Comparison of ENCODE assay signal across 32 mouse cellular contexts in genomic region chr7:48832735-48833134, GRCm38 (mm10). TPM values are rescaled to one million over a fixed set of nuclear protein-coding genes. Genes with fewer than 3 reads are reported as not detected.
DNase-seq lines count a peak whose midpoint lies in the region; ATAC-seq and TF ChIP-seq lines count a peak whose summit lies in the region.
"Had no signal": no experiment of that assay in that cellular context is flagged by ENCODE, and none has a peak within 500 bp of the region (broad histone marks: within the 10 kb centered on the region; RNA-seq: fewer than 3 reads in every experiment).

No protein-coding gene starts in this region.

- no peaks in the 10 kb centered on the region for H3K79me2 ChIP-seq in CH12.LX (replicated peaks; ENCODE audit: control insufficient read depth, extremely low read depth, insufficient read depth, poor library complexity, severe bottlenecking)

- H3K27ac ChIP-seq in heart, embryonic 12.5 days (ENCODE audit: poor library complexity, severe bottlenecking), result peak overlapping the region; percentile 82
- H3K27ac ChIP-seq in CH12.LX (ENCODE audit: insufficient read depth, low read depth), result no peak overlapping the region
- H3K27ac ChIP-seq: embryonic facial prominence, embryonic 12.5 days; hindbrain, embryonic 10.5 days; hindbrain, embryonic 15.5 days; liver, embryonic 13.5 days; macrophage; midbrain, embryonic 10.5 days; midbrain, embryonic 15.5 days; neural tube, embryonic 15.5 days had no signal

- H3K36me3 ChIP-seq in heart, embryonic 12.5 days, result peaks cover 61% of the 10 kb centered on the region
- peaks cover 0 to 3% of the 10 kb centered on the region in 2 experiments for H3K36me3 ChIP-seq in CH12.LX (replicated peaks in 1 of 2; ENCODE audit: control insufficient read depth in 1 of 2, insufficient read depth in 1 of 2, low read length in 1 of 2)
- H3K36me3 ChIP-seq: midbrain, embryonic 15.5 days had no signal

- no peak overlapping the region for H3K9ac ChIP-seq in heart, embryonic 12.5 days
- no peak overlapping the region for H3K9ac ChIP-seq in CH12.LX (ENCODE audit: insufficient read depth, low read depth)
- H3K9ac ChIP-seq: embryonic facial prominence, embryonic 12.5 days; hindbrain, embryonic 15.5 days; liver, embryonic 13.5 days; midbrain, embryonic 15.5 days; neural tube, embryonic 15.5 days had no signal

- no peaks in the 10 kb centered on the region for H3K27me3 ChIP-seq in heart, embryonic 12.5 days (replicated peaks)
- no peaks in the 10 kb centered on the region for H3K27me3 ChIP-seq in CH12.LX (replicated peaks)
- H3K27me3 ChIP-seq: embryonic facial prominence, embryonic 12.5 days; liver, embryonic 13.5 days had no signal

- no peak for TF ChIP-seq CTCF in CH12.LX (conservative IDR thresholded peaks at IDR 0.05 in 1 of 2, IDR thresholded peaks at IDR 0.05 in 1 of 2; ENCODE audit: low read depth in 2 of 2, low read length in 2 of 2)

- WGBS in heart, embryonic 12.5 days, result 58% methylated on average over 1 of the region's 1 CpGs

- TF ChIP-seq RAD21 in CH12.LX (IDR thresholded peaks at IDR 0.05; ENCODE audit: low read depth, low read length), result no peak

- no peak for TF ChIP-seq POLR2A in CH12.LX (IDR thresholded peaks at IDR 0.05; ENCODE audit: low read depth, low read length)

- no peak for TF ChIP-seq EP300 in CH12.LX (IDR thresholded peaks at IDR 0.05; ENCODE audit: low read length)

- H3K4me2 ChIP-seq in heart, embryonic 12.5 days, result no peak overlapping the region
- no peak overlapping the region for H3K4me2 ChIP-seq in CH12.LX (ENCODE audit: insufficient read depth, low read depth, poor library complexity, severe bottlenecking)
- H3K4me2 ChIP-seq: embryonic facial prominence, embryonic 12.5 days; hindbrain, embryonic 15.5 days; liver, embryonic 13.5 days; midbrain, embryonic 15.5 days; neural tube, embryonic 15.5 days had no signal

- H3K4me1 ChIP-seq in heart, embryonic 12.5 days (replicated peaks), result peaks cover 75% of the 10 kb centered on the region
- H3K4me1 ChIP-seq in CH12.LX (ENCODE audit: control insufficient read depth in 1 of 2, insufficient read depth in 2 of 2), result peaks cover 9 to 29% of the 10 kb centered on the region in 2 experiments
- H3K4me1 ChIP-seq: embryonic facial prominence, embryonic 12.5 days had no signal

- H3K9me3 ChIP-seq in heart, embryonic 12.5 days (replicated peaks), result no peaks in the 10 kb centered on the region
- H3K9me3 ChIP-seq in CH12.LX (replicated peaks; ENCODE audit: low read length), result no peaks in the 10 kb centered on the region
- H3K9me3 ChIP-seq: embryonic facial prominence, embryonic 12.5 days; G1E; hindbrain, embryonic 10.5 days; hindbrain, embryonic 15.5 days; liver, embryonic 13.5 days; midbrain, embryonic 10.5 days; midbrain, embryonic 15.5 days; neural tube, embryonic 15.5 days had no signal

- no peak overlapping the region for H3K4me3 ChIP-seq in heart, embryonic 12.5 days
- H3K4me3 ChIP-seq in CH12.LX (replicated peaks in 1 of 3; ENCODE audit: low read depth in 2 of 3, low read length in 2 of 3, poor library complexity in 1 of 3), result no peak overlapping the region
- H3K4me3 ChIP-seq: embryonic facial prominence, embryonic 12.5 days; hindbrain, embryonic 10.5 days; hindbrain, embryonic 15.5 days; liver, embryonic 13.5 days; midbrain, embryonic 10.5 days; midbrain, embryonic 15.5 days; neural tube, embryonic 15.5 days had no signal

- in situ Hi-C loops in CH12.LX (cut with MboI; ENCODE audit: low pct_ligation_motif_present, low pct_unique_long_range_greater_than_20kb, low sequenced_read_pairs), result no loop called here

- no peak for DNase-seq in heart, postnatal 36 days
- peak; percentile 48 for DNase-seq in 416B (ENCODE audit: low read depth)
- peak; percentile 38 for DNase-seq in CH12.LX (ENCODE audit: extremely low read depth)
- no peak for DNase-seq in left cerebral cortex, postnatal 25 days (ENCODE audit: low spot score in 2 of 2)
- DNase-seq: adrenal gland, adult 8-10 months; cerebellum, adult 9-10 months; embryo, embryonic 11 days; gastrocnemius, postnatal 25 days; kidney, adult 11 months; kidney, postnatal 14 days; liver, embryonic 13.5 days; lung, adult 18-20 months; retina, postnatal 1 day; right cerebral cortex, postnatal 14 days had no signal

- intact Hi-C loops in heart, postnatal 36 days (cut with DNase I), result no loop called here
- intact Hi-C loops in left cerebral cortex, postnatal 25 days (cut with DNase I), result loop anchor here (5.0 kb wide), 1 partner anchor 40 kb away; no protein-coding TSS in a partner anchor

- ATAC-seq in heart, embryonic 12.5 days (ENCODE audit: insufficient number of reproducible peaks, low FRiP score), result no peak
- peak; percentile 32; the same call in 1 of the 2 replicates for ATAC-seq in megakaryocyte progenitor cell, adult 5-6 weeks (replicated peaks; ENCODE audit: poor library complexity)
- ATAC-seq: forebrain, embryonic 14.5 days; inflammation-experienced regulatory T-cells, adult 6 months; lung, postnatal 0 days; midbrain, embryonic 15.5 days had no signal

- dilution Hi-C loops in CH12.LX (cut with MboI; ENCODE audit: extremely low pct_ligation_motif_present, extremely low pct_unique_long_range_greater_than_20kb, low sequenced_read_pairs), result no loop called here

TF ChIP-seq in CH12.LX, 34 proteins besides CTCF, POLR2A, EP300 and RAD21:
- TF ChIP-seq GABPA (IDR thresholded peaks at IDR 0.05; ENCODE audit: insufficient replicate concordance, low read depth, low read length), result no peak

RNA-seq across cellular contexts. Expression of gene Csrp3, which starts 15.1 kb away (rescaled TPM):
- 1,088 and 1,135 TPM in 2 replicates for polyA plus RNA-seq in heart, embryonic 12.5 days (2016; fragmentation: Nextera tagmentation; extraction: Ambion mirVana)
- total RNA-seq in heart, postnatal 36 days (2021), result 1,000 to 10,000 TPM; 2,107 to 2,284 TPM
- total RNA-seq in CH12.LX (2012; rRNA removed), result 1.4 and 1.7 TPM in 2 replicates
- total RNA-seq in CH12.LX (2014; rRNA removed), result 2.3 and 2.5 TPM in 2 replicates
- polyA plus RNA-seq in CH12.LX (2012; ENCODE audit: insufficient read length, low read depth), result 0.29 TPM in 1 of 2 replicates, not detected in the other
- 4.3 and 5.1 TPM in 2 replicates for total RNA-seq in megakaryocyte progenitor cell, adult 5-6 weeks (2015)
- 2.2 and 4.8 TPM in 2 replicates for total RNA-seq in megakaryocyte progenitor cell, adult 5-6 weeks (2017)
- total RNA-seq in left cerebral cortex, postnatal 25 days (2021), result not detected
- total RNA-seq: adrenal gland, adult 8-10 months; G1E; layer of hippocampus, adult 18-20 months; layer of hippocampus, postnatal 10 days; left cerebral cortex, adult 18-20 months; left cerebral cortex, postnatal 36 days had no signal
- polyA plus RNA-seq: forebrain, embryonic 14.5 days; G1E; hindbrain, embryonic 10.5 days; inflammation-experienced regulatory T-cells, adult 6 months; macrophage; small intestine, adult 2 months had no signal

RNA-seq across cellular contexts. Expression of gene Zdhhc13, which starts 43.9 kb away (rescaled TPM):
- 36.1 and 41.9 TPM in 2 replicates for polyA plus RNA-seq in heart, embryonic 12.5 days (2016; fragmentation: Nextera tagmentation; extraction: Ambion mirVana)
- 10 to 100 TPM; 13.5 to 14.3 TPM for total RNA-seq in heart, postnatal 36 days (2021)
- total RNA-seq in CH12.LX (2012; rRNA removed) (19.9 and 22.0 TPM in 2 replicates), CH12.LX (2014; rRNA removed) (74.3 and 76.8 TPM in 2 replicates)
- polyA plus RNA-seq in CH12.LX (2012; ENCODE audit: insufficient read length, low read depth), result 29.8 and 32.3 TPM in 2 replicates
- total RNA-seq in megakaryocyte progenitor cell, adult 5-6 weeks (2015), result 62.0 and 63.1 TPM in 2 replicates
- total RNA-seq in megakaryocyte progenitor cell, adult 5-6 weeks (2017), result 38.5 and 51.3 TPM in 2 replicates
- 10 to 100 TPM; 25.9 to 31.0 TPM for total RNA-seq in left cerebral cortex, postnatal 25 days (2021)

RNA-seq across cellular contexts. Expression of gene E2f8, which starts 48.7 kb away (rescaled TPM):
- 23.0 and 24.3 TPM in 2 replicates for polyA plus RNA-seq in heart, embryonic 12.5 days (2016; fragmentation: Nextera tagmentation; extraction: Ambion mirVana)
- total RNA-seq in heart, postnatal 36 days (2021), result under 1 TPM; 0.68 to 0.92 TPM
- total RNA-seq in CH12.LX (2012; rRNA removed), result 3.8 and 5.3 TPM in 2 replicates
- total RNA-seq in CH12.LX (2014; rRNA removed), result 2.4 and 2.6 TPM in 2 replicates
- polyA plus RNA-seq in CH12.LX (2012; ENCODE audit: insufficient read length, low read depth), result 14.1 and 17.1 TPM in 2 replicates
- 107 and 115 TPM in 2 replicates for total RNA-seq in megakaryocyte progenitor cell, adult 5-6 weeks (2015)
- total RNA-seq in megakaryocyte progenitor cell, adult 5-6 weeks (2017), result 29.3 and 30.6 TPM in 2 replicates
- under 1 TPM; 0.50 to 0.57 TPM for total RNA-seq in left cerebral cortex, postnatal 25 days (2021)

Comparison
In these comparisons a context has a peak if more than half of its experiments do, and no peak if none do; other contexts are left out.
1. DNase-seq: peak in 416B (single experiment) and CH12.LX (single experiment); none in heart, postnatal 36 days (0 of 2) and left cerebral cortex, postnatal 25 days (0 of 2).
2. RNA of gene Csrp3, which starts 15.1 kb away (total RNA-seq): 2,107 to 2,284 TPM in heart, postnatal 36 days; 2.2 to 5.1 TPM in megakaryocyte progenitor cell, adult 5-6 weeks, 1.4 to 2.5 TPM in CH12.LX and not detected in left cerebral cortex, postnatal 25 days; every median in the first group is over 100 times any median in the second.
3. RNA of gene E2f8, which starts 48.7 kb away (total RNA-seq): 29.3 to 115 TPM in megakaryocyte progenitor cell, adult 5-6 weeks; 2.4 to 5.3 TPM in CH12.LX, 0.68 to 0.92 TPM in heart, postnatal 36 days and 0.50 to 0.57 TPM in left cerebral cortex, postnatal 25 days; every median in the first group is over 4 times any median in the second.